Mouse (Mus musculus) c-Kit-positive CD71-positive TER-119-positive erythroid progenitor cells, embryonic 14.5 days (primary cell): ENCODE results near the gene Agtrap.
"Not testable (repeated sequence)": the region's sequence is repeated elsewhere in the genome, so short reads cannot be mapped to it uniquely, and the experiment has no call there.

Source experiments
- DNase-seq: peaks from one replicate; pipeline ENCODE4 v3.0.0-alpha.2; 2013; ENCODE audit warnings: low spot score

Gene Agtrap

DNA sequence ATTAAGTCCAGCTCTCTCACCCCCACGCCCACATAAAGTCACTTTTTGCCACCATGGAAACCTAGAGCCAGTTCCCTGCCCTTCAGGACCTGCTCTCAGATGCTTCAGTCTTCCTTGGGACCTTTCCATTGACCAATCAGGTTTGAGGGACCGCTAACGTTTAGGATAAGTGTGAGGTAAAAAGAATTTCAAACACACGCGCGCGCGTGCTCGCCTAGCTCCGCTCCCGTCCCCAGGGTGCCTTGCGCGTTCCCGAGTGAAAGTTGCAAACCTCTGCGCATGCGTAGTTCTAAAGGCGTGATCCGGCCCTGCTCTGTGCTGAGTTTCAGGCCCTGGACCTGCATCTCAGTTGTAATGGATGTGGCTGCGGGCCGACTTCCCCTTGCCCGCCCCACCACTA lies 12.6 kb downstream of the Agtrap start:
- peak; percentile 57 for DNase-seq

DNA sequence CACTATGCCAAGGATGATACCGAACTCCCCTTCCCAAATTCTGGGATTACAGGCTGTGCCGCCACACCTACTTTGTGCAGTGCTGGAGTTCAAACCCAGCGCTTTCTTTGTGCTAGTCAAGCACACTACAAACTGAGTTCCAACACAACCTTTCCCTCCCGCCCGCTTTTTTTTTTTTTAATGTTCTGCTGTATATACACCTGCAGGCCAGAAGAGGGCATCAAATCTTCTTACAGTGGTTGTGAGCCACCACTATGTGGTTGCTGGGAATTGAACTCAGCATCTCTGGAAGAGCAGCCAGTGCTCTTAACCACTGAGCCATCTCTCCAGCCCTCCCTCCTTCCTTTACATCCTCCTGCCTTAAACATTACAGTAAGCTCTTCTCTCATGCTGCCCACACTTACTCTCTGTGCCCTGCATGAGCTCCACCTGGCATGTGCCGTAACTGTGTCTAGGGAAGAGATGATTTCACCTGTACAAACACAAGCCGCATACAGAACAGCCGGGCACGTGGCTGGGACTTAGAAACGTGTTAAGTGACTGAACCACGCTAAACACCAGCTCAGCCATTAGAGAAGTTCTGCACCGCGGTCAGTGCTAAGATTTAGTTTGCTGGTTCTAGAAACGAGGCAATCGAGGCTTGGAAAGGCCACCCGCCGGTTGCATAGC lies 13.2 kb downstream of the Agtrap start:
- DNase-seq = peak; percentile 29

DNA sequence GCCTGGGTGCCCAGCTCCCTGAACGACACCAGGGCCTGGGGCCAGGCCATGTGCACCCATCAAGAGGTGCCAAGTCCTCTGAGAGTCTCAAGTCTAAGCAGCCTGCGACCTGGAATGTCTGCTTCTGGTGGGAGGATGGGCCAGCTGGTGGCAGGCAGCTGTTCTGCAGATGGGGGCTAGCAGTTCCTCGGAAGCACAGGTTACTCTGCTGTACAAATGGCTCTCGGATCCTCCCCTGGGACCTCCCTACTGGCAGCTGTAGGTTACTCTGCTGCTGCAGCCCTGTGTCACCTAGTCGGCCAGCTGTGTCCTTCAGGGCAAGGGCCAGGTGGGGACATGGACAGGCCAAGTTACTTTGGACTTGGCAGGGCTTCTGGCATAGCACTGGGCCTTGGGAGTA lies 16.3 kb downstream of the Agtrap start:
- no peak for DNase-seq

DNA sequence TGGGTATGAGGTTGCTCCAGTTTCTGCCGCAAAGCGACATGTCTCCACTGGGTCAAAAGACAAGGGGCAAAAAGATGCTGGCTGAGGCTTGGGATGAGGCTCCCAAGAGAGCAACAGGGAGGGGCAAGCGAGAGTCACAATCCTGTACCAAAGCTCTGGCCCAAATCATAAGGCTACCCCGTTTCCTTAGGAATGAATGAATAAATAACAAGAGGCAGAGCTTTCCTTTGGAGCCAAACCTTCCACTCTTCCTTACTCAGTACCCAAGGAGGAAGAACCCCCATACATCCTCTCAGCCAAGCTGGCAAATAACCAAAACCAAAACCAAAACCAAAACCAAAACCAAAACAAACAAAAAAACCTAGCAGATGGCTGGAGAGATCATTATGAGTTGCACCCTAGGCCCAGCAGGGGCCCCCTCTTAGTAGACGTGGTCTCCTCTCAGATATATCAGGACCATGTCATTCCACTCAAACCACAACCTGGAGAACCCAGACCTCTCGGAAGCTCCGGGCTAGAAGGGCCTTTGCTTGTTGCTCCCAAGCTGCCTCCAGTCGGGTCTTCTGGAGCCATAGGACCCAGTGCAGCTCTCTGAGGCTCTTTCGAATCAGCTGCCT lies 18.1 kb downstream of the Agtrap start:
- DNase-seq = no peak

DNA sequence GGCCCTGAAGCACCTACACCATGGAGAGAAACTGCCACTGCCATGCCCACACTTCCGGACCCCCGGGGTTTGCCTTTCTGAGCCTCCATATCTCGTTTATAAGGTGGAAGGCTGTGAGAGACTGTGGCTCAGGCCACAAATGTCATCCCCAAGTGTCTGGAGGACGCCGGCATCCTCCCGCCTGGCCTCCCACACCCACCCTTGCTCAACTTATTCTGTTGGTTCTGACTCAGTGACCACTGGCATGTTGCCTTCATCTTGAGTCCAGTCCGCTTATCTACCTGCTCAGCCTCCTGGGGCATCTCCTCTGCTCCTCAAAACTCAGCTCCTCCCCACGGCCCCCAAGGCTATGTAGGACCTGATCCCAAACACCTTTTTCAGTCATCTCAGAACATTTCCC lies 20.5 kb downstream of the Agtrap start:
- DNase-seq = no peak

DNA sequence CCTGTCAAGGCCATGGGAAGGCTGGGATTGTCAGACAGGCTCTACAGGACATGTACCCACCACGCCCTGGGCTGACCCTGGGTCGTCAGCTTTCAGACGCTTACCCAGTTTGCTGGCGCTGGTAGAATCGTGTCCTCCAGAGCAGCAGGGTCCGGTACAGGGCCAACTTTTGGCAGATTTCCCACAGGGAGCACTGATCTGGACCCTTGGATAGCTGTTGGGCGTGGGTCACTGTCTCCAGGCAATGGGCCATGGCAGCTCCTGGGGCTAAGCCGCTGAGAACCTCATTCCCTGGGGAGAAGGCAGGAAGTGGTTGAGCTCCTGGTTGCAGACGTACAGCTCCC lies 21.5 kb downstream of the Agtrap start:
- no peak for DNase-seq

DNA sequence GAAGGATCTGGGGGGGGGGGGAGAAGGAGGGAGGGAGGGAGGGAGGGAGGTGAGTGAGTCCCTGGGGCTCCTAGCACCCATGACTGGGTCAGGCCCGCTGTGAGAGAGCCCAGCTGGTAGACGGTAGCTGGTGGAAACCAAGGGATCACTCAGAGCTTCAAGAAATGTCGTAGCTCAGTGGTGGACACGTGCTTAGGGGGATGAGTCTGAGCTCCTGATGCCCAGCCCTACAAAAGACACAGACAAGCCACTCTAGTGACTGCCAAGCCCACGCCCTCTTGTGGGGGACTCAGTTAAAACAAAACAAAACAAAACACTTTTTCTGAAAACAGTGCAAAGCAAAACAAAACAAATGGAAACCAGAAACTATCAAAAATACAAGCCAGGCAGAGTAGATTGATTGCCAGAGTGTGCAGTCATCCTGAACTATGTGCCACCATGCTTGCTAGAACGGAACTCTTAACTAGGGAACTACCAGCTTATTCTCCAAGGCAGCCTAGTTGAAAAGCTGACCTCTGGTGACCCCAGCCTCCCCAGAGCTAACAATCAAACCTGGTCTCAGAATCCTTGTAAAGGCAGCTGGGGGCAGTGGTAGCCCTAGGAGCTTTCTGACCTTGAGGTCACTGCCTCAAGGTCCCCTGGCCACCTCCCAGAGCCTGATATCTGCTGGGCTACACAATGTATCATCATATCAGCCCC lies 22.0 kb downstream of the Agtrap start:
- no peak for DNase-seq

DNA sequence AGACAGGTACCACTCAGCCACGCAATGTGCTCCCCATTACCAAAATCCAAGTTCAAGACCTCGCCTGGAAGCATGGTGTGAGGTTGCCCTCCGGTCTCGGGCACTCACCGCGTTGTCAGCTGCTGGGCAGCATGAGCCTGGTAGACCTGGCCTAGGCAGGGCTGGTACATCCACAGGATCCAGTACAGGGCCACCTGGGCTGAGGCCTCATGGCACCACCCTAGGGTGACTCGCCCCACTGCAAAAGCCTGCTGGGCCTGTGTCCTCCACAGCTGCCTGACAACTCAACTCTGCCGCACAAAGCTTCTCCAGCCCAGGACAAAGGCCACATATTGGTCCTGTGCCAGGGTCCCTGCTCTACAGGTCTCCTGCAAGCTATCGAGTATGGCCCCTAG lies 26.7 kb downstream of the Agtrap start:
- no peak for DNase-seq

DNA sequence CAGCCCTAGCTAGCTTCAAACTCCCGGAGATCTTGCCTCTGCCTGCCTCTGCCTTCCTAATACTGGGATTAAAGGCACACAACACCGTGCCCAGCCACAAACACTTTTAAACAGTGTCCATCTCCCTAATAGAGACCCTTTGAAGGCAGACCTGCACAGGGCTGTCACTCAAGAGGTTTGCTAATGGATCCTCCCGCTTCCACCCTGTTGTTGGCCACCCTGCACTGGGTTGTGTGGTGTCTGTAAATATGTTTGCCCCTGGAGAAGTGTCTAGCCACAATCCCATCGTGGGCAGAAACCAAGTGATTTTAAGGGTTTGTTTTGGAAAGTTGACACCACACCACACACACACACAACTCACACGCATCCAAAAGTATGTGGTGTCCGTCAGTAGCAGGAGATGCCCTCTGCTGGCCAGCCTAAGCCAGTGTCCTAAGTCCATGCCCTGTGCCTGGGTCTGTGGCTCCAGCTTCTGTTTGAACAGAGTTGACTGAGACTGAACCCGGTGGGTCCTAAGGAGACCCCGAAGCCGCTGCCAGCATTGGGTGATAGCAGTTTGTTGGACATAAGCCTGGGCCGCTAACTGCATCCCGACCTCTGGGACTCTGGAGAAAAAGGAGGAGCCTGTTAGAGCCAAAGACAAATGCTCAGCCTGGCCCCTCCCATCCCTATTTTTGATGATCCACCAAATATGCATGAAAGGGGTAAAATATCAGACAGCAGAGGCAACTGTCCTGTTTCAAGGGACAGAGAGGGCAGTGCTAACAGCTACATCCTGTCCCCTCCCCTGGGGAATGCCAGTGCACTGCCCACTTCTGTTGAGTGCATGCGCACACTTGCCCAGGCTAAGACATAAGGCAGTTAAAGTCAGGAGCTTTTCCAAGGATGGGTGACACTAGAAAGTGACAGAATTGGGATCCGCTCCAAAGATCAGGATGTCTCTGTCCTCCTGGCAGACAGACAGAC lies 27.4 kb downstream of the Agtrap start:
- no peak for DNase-seq

DNA sequence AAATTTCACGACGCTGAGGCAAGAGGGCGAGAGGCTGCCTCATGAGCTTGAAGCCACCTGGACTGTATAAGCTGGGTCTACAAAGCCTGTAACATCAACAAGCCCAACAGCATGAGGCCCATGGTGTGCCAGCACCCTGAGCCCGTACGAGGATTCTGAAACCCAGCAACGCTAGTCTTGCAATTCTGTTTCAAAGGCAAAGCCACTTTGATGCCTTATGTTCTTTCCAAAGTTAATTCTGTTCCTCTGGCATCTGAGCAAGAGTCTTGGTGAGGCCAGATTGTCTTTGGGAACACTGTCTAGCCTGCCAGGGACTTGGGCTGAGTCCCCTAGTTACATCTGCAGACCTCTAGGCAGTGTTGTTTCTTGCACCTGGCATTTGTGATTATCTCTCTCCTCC lies 28.8 kb downstream of the Agtrap start:
- no peak for DNase-seq

DNA sequence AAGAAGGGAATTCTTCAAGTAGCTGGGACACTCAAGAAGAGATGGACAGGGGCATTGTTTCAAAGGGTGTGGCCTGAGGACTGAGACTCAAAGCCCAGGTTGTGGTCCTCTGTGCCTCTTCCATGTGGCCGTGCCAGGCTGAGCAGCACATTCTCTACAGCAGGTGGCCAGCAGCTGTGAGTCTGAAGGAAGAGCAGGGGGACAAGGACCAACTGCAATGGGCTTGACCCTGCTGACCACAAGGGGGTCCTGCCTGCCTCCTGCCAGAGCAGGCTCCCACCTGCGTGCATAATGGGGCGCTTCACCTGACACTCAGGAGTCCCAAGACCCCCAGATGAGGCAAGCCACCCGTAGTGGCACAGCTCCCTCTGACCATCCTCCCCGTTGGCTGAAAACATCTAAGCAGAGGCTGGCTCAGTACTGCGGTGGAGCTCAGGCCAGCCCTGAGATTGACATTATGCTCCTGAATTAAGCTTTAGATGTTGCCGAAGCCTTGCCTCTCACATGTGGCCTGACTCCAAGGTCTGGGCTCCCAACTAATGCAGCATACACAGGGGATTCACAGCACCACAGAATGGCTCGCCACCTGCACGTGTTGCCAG lies 29.5 kb downstream of the Agtrap start:
- DNase-seq = no peak

DNA sequence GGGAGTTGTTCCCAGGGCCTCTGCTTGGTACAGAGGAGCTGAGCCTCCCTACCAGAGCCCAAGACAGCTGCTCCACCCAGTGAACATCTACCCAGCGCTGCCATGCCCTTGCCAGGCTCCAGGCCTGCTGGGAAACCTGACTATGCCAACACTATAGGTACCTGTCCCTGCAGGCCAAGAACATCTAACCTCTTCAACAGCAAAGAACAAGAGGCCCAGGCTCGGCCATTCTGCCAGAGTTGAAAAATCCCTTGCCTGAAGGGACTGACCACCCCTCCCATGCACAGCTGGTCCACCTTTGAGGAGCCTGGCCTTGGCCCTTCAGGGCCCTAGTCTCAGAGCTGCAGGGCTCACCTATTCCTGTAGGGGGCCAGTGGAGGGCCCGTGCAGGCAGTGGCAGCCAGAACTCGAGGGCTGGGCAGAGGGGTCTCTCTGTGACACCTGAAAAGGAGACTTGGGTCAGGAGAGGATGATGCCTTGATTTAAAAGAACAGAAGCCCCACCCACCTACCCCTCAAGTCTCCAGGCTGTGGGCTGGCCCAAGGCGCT lies 30.1 kb downstream of the Agtrap start:
- DNase-seq = no peak

DNA sequence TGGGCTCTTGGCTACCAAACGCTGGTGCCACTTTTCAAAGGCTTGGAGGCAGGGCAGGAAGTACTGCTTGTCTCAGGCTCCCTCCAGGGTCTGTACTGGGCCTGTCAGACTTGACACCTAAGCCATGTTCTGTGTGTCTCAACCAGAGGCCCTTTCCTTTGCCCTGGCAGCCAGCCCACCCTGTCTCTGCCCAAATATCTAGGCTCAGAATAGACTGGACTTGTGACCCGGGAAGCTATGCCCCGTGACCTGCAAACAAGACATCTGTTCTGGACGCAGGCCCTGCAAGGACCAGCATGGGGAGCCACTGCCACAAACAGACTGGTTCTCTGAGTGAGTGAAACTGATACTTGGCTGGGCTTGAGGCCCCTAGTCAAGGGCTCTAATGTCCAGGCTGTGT lies 31.0 kb downstream of the Agtrap start:
- DNase-seq = no peak

DNA sequence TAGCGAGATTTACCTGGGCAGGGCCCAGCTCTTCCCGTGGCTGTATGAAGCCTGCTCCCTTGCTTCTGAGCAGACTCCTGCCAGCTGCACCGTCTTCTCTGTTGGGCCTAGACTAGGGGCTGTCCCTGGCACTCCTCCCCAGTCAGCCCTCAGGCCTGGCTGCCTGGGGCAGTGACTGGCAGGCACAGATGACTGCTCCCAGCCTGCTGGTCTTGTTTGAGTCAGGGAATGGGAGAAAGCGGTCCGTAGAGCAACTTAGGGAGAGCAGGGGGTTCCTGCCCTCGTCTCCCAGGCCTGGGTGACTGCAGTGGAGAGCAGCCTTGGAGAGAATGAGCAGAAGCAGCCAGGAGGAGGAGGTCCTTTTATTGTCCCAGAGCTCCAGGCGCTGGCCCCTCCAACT lies 31.6 kb downstream of the Agtrap start:
- no peak for DNase-seq

DNA sequence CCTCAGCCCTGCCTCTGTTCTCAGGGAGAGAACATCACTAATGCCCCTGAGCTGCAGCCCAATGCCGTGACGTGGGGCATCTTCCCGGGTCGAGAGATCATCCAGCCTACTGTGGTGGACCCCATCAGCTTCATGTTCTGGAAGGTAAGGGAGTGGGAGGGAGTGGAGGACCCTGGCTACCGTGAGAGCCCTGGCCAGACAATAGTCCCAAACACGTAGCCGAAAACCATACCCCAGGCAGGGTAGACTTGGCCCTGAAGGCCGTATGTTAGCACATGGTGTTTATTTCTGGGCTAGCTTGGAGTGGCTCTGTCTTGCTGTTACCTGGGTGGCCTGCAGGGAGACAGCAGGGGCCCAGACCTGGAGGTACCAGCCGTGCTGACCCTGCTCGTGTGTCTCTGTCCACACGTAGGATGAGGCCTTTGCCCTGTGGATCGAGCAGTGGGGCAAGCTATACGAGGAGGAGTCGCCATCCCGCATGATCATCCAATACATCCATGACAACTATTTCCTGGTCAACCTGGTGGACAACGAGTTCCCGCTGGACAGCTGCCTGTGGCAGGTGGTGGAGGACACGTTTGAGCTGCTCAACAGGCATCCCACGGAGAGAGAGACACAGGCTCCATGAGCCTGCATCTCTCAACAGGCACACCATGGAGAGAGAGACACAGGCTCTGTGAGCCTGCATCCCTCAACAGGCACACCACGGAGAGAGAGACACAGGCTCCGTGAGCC lies 32.7 kb downstream of the Agtrap start:
- DNase-seq = no peak

DNA sequence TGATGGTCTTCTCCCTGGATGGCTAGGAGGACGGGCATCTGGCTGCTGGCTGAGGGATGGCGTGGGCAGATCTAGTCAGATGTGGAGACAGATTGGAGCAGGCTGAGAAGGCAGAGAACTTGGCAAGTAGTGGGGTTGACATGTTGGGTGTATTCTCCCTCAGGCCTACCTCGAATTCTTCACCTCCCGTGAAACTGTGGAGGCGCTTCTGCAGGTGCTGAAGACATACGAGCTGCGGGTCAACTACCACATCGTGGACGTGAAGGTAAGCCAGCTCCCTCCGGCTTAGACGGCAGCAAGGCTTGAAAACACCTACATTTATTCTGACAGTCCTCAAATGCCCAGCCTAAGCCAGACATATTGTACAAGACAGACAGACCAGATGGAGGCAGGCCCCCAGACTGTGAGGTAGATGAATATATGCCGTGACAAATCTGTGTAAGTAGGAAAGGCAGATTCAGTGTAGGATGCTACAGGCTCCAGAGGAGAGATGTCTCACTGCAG lies 34.4 kb downstream of the Agtrap start:
- DNase-seq = no peak

DNA sequence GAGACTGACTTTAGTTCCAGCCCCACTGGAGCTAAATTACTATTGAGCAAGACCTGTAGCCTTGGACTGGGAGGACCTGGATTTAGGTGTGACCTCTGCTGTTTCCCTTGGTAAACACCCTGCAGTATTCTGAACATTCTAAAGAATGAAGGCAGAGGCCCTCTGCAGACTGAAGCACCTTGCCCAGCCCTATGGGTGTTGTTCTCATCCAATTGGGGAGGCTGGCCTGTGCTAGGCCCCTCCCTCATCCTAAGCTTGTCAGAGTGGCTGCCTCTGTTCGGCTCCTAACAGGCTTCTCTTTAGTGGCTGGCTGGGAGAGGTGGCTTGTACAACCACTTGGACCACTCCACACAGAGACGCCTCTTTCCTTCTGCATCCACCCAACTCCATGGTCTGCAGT lies 34.9 kb downstream of the Agtrap start:
- DNase-seq = no peak

DNA sequence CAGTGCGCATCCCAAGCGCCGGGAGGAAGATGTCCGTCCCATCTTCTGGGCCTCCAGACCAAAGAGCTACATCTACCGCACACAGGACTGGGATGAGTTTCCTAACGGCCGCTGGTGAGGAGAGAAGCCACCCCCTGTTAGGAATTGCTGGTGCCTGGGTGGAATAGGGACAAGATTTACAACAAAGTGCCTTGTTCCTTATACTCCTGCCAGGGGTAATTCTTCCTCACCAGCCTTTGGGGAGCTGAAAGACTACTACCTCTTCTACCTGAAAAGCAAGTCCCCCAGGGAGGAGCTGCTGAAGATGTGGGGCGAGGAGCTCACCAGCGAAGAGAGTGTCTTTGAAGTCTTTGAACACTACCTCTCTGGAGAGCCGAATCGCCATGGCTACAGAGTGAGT lies 35.9 kb downstream of the Agtrap start:
- no peak for DNase-seq

DNA sequence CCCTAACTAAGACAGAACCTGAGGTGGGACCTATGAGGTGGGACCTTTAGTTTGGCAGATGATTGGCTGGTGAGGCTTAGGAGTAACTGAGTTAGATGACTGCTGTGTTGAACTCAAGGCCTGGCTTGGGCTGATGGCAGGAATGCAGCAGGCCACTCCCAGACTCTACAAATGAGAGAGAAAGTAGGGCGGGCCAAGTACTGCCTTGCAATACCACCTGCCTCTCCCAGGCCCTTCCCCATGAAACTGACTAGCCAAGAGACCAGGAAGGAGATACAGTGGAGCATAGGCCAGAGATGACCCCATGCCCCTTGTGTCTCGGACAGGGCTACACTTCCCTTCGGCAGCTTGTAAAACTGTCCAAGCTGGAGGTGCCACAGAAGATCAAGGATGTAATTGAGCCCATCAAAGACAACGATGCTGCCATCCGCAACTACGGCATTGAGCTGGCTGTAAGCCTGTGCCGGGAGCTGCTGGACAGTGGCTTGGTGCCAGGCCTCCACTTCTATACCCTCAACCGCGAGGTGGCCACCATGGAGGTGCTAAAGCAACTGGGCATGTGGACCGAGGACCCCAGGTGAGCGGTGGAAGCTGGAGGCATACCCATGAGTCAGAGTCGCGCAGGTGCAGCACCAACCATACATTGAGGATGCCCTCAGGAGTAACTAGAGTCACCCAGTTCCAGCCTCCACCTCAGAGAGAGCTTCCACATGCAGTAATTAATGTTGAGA lies 36.6 kb downstream of the Agtrap start:
- DNase-seq = no peak

DNA sequence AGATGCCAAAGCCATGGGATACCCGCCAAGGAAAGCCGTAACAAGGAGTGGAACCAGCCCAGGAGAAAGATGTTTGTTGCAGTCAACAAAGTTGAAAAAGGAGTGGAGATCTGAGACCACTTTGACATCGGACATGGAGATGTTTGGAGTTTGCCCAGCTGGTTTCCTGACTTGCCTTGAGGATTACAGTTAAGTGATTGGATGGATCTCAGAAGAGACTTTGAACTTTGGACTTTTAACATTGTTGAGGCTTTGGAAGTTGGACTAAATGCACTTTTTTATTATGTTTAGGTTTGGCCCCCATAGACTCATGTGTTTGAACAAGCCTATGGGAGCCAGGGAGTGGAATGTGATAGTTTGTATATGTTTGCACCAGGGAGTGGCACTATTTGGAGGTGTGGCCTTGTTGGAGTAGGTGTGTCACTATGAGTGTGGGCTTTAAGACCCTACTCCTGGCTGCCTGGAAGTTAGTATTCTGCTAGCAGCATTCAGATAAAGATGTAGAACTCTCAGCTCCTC lies 37.4 kb downstream of the Agtrap start:
- DNase-seq = not testable (repeated sequence)
